Mouse (Mus musculus): ENCODE data around the gene Cfap77. TPM values are rescaled to one million over a fixed set of nuclear protein-coding genes. Genes with fewer than 3 reads are reported as not detected.

Gene Cfap77
- polyA plus RNA-seq, 1 experiment: 0.06 TPM

DNA sequence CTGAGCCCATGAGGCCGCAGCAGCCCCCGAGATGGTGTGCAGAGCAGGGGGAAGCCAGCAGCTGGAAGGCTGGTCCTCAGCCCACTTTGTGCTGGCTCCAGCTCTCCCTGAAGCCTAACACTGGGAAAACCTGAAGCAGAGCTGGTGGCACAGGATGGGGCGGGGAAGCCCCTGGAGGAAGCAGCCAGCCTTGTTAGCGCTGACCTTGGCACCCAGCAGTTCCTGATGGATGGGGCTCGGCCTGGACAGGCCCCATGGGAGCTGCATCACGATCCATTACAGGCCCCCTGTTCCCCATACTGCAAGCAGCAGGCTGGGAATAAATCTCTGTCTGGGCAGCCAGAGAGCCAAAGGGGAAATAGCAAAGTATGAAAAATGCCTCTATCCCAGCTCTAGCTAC is 80.3 kb downstream of the Cfap77 start:
- no peaks in the 10 kb centered on the region for H3K27me3 ChIP-seq (ENCODE audit: control insufficient read depth, insufficient read depth, insufficient read length)
- H3K4me2 ChIP-seq (ENCODE audit: low read depth): no peak overlapping the region
- H3K79me2 ChIP-seq (ENCODE audit: control insufficient read depth, insufficient read depth): no peaks in the 10 kb centered on the region
- H3K4me3 ChIP-seq: no peak overlapping the region
- no peaks in the 10 kb centered on the region for H3K36me3 ChIP-seq (ENCODE audit: control insufficient read depth, insufficient read depth)
- H3ac ChIP-seq (ENCODE audit: control insufficient read depth, insufficient read length): no peak overlapping the region
- TF ChIP-seq MYOG (IDR thresholded peaks at IDR 0.05; ENCODE audit: control insufficient read depth in 1 of 3, insufficient read depth in 1 of 3, insufficient read length in 2 of 3, low read depth in 2 of 3): no peak
- no peak for TF ChIP-seq POLR2A (IDR thresholded peaks at IDR 0.05; ENCODE audit: insufficient read length, low read depth)
- no peak for TF ChIP-seq POLR2AphosphoS2 (IDR thresholded peaks at IDR 0.05; ENCODE audit: insufficient read length, low read depth)
- no peak for TF ChIP-seq TCF12 (IDR thresholded peaks at IDR 0.05; ENCODE audit: insufficient read depth, poor library complexity, severe bottlenecking)
- no peak for TF ChIP-seq SRF (IDR thresholded peaks at IDR 0.05; ENCODE audit: control insufficient read depth, insufficient read length, low read depth)
- no peak for TF ChIP-seq REST (IDR thresholded peaks at IDR 0.05; ENCODE audit: insufficient read depth, insufficient read length)
- TF ChIP-seq CEBPB (IDR thresholded peaks at IDR 0.05; ENCODE audit: insufficient read depth, poor library complexity, severe bottlenecking): no peak

DNA sequence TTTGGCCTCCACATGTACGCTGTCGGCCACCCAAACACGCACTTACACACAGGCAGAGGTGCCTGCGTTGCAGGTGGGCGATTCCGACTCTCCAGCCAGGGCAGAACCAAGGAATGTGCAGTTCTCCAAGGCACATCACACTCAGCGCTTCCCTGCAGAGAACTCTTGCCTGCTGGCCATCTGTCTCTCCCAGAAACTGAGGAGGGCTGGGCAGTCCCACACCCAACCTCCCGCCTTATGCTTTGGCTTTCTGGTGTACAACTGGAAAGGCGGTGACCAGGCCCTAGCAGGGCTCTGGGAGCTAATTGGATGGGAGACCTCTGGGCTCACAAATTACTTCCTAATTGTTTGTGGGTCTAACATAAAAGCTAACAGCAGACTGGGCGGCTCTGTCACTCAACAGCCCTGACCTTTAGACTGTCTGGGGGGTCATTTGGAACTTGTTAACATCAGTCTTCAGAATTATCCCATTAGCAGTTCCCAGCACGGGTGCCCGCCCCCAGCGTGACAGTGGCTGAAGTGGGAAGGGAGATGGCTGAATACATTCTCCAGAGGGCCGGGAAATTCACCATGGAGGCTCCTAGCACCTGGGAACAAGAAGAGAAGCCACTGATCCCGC is 80.9 kb downstream of the Cfap77 start:
- TF ChIP-seq USF1 (IDR thresholded peaks at IDR 0.05; ENCODE audit: low read depth): no peak
- TF ChIP-seq E2F4 (IDR thresholded peaks at IDR 0.05; ENCODE audit: insufficient read depth): no peak
- no peak for TF ChIP-seq REST (IDR thresholded peaks at IDR 0.05; ENCODE audit: insufficient read depth, insufficient read length)
- no peak for TF ChIP-seq TCF3 (IDR thresholded peaks at IDR 0.05; ENCODE audit: insufficient read length, low read depth)
- no peak for TF ChIP-seq TCF12 (IDR thresholded peaks at IDR 0.05; ENCODE audit: insufficient read depth, poor library complexity, severe bottlenecking)
- no peak for TF ChIP-seq SRF (IDR thresholded peaks at IDR 0.05; ENCODE audit: control insufficient read depth, insufficient read length, low read depth)
- no peak for TF ChIP-seq MYOD1 (IDR thresholded peaks at IDR 0.05; ENCODE audit: control insufficient read depth in 1 of 3, insufficient read length in 2 of 3, low read depth in 2 of 3)
- H3K36me3 ChIP-seq (ENCODE audit: control insufficient read depth, insufficient read depth): no peaks in the 10 kb centered on the region
- no peak overlapping the region for H3K4me3 ChIP-seq
- H3K27me3 ChIP-seq (ENCODE audit: control insufficient read depth, insufficient read depth, insufficient read length): no peaks in the 10 kb centered on the region
- H3K79me2 ChIP-seq (ENCODE audit: control insufficient read depth, insufficient read depth): no peaks in the 10 kb centered on the region
- H3ac ChIP-seq (ENCODE audit: control insufficient read depth, insufficient read length): no peak overlapping the region
- H3K4me2 ChIP-seq (ENCODE audit: low read depth): no peak overlapping the region

DNA sequence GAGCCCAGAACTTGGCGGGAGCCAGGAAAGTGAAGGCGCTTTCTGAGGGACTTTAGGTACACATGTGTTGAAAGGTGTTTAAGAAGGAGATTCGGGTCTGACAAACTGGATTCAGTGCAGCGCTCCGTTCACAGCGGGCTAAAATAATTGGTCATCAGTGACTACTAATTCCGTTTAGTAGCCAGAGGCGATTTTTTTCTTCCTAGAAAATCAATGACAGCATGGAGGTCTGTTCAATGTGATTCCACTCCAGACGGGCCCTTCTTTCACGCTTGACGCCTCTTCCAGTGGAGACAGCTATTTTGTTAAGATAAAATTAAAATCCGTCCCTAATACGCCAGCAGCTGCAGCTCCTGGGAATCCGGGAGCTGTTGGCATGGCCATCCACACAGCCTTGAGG is 84.4 kb downstream of the Cfap77 start:
- no peak for TF ChIP-seq E2F4 (IDR thresholded peaks at IDR 0.05; ENCODE audit: insufficient read depth)
- no peak for TF ChIP-seq TCF3 (IDR thresholded peaks at IDR 0.05; ENCODE audit: insufficient read length, low read depth)
- no peak for TF ChIP-seq SRF (IDR thresholded peaks at IDR 0.05; ENCODE audit: control insufficient read depth, insufficient read length, low read depth)
- no peak for TF ChIP-seq CEBPB (IDR thresholded peaks at IDR 0.05; ENCODE audit: insufficient read depth, poor library complexity, severe bottlenecking)
- no peak for TF ChIP-seq USF1 (IDR thresholded peaks at IDR 0.05; ENCODE audit: low read depth)
- no peak for TF ChIP-seq POLR2AphosphoS2 (IDR thresholded peaks at IDR 0.05; ENCODE audit: insufficient read length, low read depth)
- no peak for TF ChIP-seq POLR2A (IDR thresholded peaks at IDR 0.05; ENCODE audit: insufficient read length, low read depth)
- TF ChIP-seq MAX (IDR thresholded peaks at IDR 0.05; ENCODE audit: low read depth): no peak
- no peak for TF ChIP-seq MYOG (IDR thresholded peaks at IDR 0.05; ENCODE audit: control insufficient read depth in 1 of 3, insufficient read depth in 1 of 3, insufficient read length in 2 of 3, low read depth in 2 of 3)
- Histone ChIP-seq H3K4me3 (no peak overlapping the region), H3K4me2 (ENCODE audit: low read depth) (no peak overlapping the region), H3K36me3 (ENCODE audit: control insufficient read depth, insufficient read depth) (no peaks in the 10 kb centered on the region), H3ac (ENCODE audit: control insufficient read depth, insufficient read length) (no peak overlapping the region), H3K79me2 (ENCODE audit: control insufficient read depth, insufficient read depth) (no peaks in the 10 kb centered on the region), H3K27me3 (ENCODE audit: control insufficient read depth, insufficient read depth, insufficient read length) (no peaks in the 10 kb centered on the region)

DNA sequence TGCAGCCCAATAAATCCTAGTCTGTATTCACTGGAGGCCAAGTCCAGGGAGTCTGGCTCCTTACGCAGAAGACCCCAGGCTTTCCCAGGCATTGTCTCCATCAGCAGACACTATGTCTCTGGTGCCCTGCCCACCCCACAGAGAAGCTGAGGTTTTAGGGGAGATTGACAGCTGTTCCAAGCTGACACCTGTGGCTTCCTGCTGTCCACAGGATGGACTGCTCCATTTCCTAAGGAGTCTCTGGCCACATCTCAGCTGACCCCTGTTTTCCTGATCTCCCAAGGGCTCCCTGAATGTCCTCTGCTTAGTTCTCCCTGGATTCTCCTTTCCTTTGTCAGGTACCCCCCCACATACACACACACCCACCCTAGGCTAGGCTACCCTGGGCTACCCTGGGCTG is 86.6 kb downstream of the Cfap77 start:
- H3K27me3 ChIP-seq (ENCODE audit: control insufficient read depth, insufficient read depth, insufficient read length): no peaks in the 10 kb centered on the region

DNA sequence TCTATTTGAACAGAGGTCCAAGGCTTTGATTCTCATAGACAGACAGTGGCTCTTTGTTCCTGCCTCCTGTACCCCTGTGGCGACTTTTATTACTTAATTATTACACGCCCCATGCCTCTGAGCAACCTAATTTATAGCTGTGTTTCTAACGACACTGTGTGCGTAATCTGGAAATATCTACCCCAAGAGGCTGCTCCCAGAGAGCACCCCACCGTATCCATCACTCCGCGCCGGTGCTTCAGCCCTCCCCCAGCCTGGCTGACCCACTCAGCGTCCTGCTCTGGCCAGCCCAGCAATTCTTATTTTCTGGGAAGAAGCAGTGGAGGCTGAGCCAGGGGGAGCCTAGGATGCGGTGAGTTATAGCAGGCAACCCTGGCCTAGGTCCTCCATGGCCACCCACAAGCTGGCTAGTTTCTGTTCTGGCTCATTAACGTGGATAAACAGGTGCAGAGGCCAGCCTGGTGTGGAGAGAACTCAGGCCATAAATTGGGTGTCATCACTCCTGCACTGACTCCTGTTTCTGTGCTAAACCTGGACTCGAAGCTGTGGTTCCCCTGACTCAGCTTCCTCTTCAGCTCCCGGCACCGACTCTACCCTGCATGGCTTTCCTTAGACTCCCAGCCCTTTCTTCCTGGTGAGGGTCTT is 88.6 kb downstream of the Cfap77 start:
- Histone ChIP-seq H3K27me3 (ENCODE audit: control insufficient read depth, insufficient read depth, insufficient read length) (no peaks in the 10 kb centered on the region), H3K36me3 (ENCODE audit: control insufficient read depth, insufficient read depth) (no peaks in the 10 kb centered on the region), H3K4me3 (no peak overlapping the region), H3K4me2 (ENCODE audit: low read depth) (peak overlapping the region; percentile 26), H3K79me2 (ENCODE audit: control insufficient read depth, insufficient read depth) (no peaks in the 10 kb centered on the region), H3ac (ENCODE audit: control insufficient read depth, insufficient read length) (no peak overlapping the region)
- TF ChIP-seq MYOD1 (IDR thresholded peaks at IDR 0.05; ENCODE audit: control insufficient read depth in 1 of 3, insufficient read length in 2 of 3, low read depth in 2 of 3) (peak in 2 of 3 experiments; percentile 69 to 86), POLR2AphosphoS2 (IDR thresholded peaks at IDR 0.05; ENCODE audit: insufficient read length, low read depth) (no peak), REST (IDR thresholded peaks at IDR 0.05; ENCODE audit: insufficient read depth, insufficient read length) (no peak)

More for the DNA sequence above, 86.6 kb downstream of the Cfap77 start:
- TF ChIP-seq CEBPB (IDR thresholded peaks at IDR 0.05; ENCODE audit: insufficient read depth, poor library complexity, severe bottlenecking) (no peak), SRF (IDR thresholded peaks at IDR 0.05; ENCODE audit: control insufficient read depth, insufficient read length, low read depth) (no peak), MYOD1 (IDR thresholded peaks at IDR 0.05; ENCODE audit: control insufficient read depth in 1 of 3, insufficient read length in 2 of 3, low read depth in 2 of 3) (peak in 2 of 3 experiments; percentile 66 to 81), MYOG (IDR thresholded peaks at IDR 0.05; ENCODE audit: control insufficient read depth in 1 of 3, insufficient read depth in 1 of 3, insufficient read length in 2 of 3, low read depth in 2 of 3) (no peak)
- Histone ChIP-seq H3ac (ENCODE audit: control insufficient read depth, insufficient read length) (no peak overlapping the region), H3K79me2 (ENCODE audit: control insufficient read depth, insufficient read depth) (no peaks in the 10 kb centered on the region), H3K4me3 (no peak overlapping the region), H3K4me2 (ENCODE audit: low read depth) (no peak overlapping the region), H3K36me3 (ENCODE audit: control insufficient read depth, insufficient read depth) (no peaks in the 10 kb centered on the region)
